Mouse (Mus musculus): ENCODE measurements around the gene Abat.
A peak's percentile ranks its signal among the peaks of the same experiment; 100 is the strongest.

The Abat gene

GRCm38 (mm10) chr16:8513236-8513906, at the start of gene Abat:
Abat (plus strand) TSS chr16:8513429.
- Histone ChIP-seq H3K9me3 (ENCODE audit: low read length) (no peaks in the 10 kb centered on the region), H3K4me3 (replicated peaks; ENCODE audit: low read length) (peak within 1 kb of the TSS; percentile 77), H3K4me1 (replicated peaks; ENCODE audit: low read depth, low read length) (peaks cover 16% of the 10 kb centered on the region), H3K36me3 (ENCODE audit: insufficient read depth, low read length) (no peaks in the 10 kb centered on the region), H3K27me3 (ENCODE audit: insufficient read depth, low read length) (peaks cover 49% of the 10 kb centered on the region)
- TF ChIP-seq POU5F1 (IDR thresholded peaks at IDR 0.05; ENCODE audit: borderline replicate concordance, low read length) (no peak), CTCF (conservative IDR thresholded peaks at IDR 0.05; ENCODE audit: low read length) (no peak), NANOG (IDR thresholded peaks at IDR 0.05; ENCODE audit: borderline replicate concordance, low read length) (no peak)

- Histone ChIP-seq H3K9me3 (ENCODE audit: low read length) (no peaks in the 10 kb centered on the region), H3K36me3 (ENCODE audit: insufficient read depth, low read length) (peaks cover 16% of the 10 kb centered on the region), H3K4me1 (replicated peaks; ENCODE audit: low read depth, low read length) (peaks cover 15% of the 10 kb centered on the region), H3K27me3 (ENCODE audit: insufficient read depth, low read length) (0 out of 2 replicates have a peak, but pooled peaks cover 4% of the 10 kb centered on the region), H3K4me3 (replicated peaks; ENCODE audit: low read length) (peak overlapping the region; percentile 96)
- TF ChIP-seq POU5F1 (IDR thresholded peaks at IDR 0.05; ENCODE audit: borderline replicate concordance, low read length) (no peak), CTCF (conservative IDR thresholded peaks at IDR 0.05; ENCODE audit: low read length) (no peak), NANOG (IDR thresholded peaks at IDR 0.05; ENCODE audit: borderline replicate concordance, low read length) (no peak)
These were observed 43.1 kb upstream of the Abat start for GRCm38 (mm10) chr16:8470132-8470531.

GRCm38 (mm10) chr16:8470603-8471481, 42.4 kb upstream of the Abat start, which contains the start of gene Mettl22:
Mettl22 (plus strand) TSS chr16:8470788.
- peaks cover 21% of the 10 kb centered on the region for H3K36me3 ChIP-seq (ENCODE audit: insufficient read depth, low read length)
- peak within 1 kb of the TSS; percentile 96 for H3K4me3 ChIP-seq (replicated peaks; ENCODE audit: low read length)
- no peak; the same call in 1 of the 2 replicates for TF ChIP-seq CTCF (conservative IDR thresholded peaks at IDR 0.05; ENCODE audit: low read length)
- no peak for TF ChIP-seq POU5F1 (IDR thresholded peaks at IDR 0.05; ENCODE audit: borderline replicate concordance, low read length)
- TF ChIP-seq NANOG (IDR thresholded peaks at IDR 0.05; ENCODE audit: borderline replicate concordance, low read length) = no peak
- H3K9me3 ChIP-seq (ENCODE audit: low read length) = no peaks in the 10 kb centered on the region
- peaks cover 15% of the 10 kb centered on the region for H3K4me1 ChIP-seq (replicated peaks; ENCODE audit: low read depth, low read length)
- 0 out of 2 replicates have a peak, but pooled peaks cover 4% of the 10 kb centered on the region for H3K27me3 ChIP-seq (ENCODE audit: insufficient read depth, low read length)

GRCm38 (mm10) chr16:8487396-8488005, 25.7 kb upstream of the Abat start:
- H3K9me3 ChIP-seq (ENCODE audit: low read length) = no peaks in the 10 kb centered on the region
- no peak for TF ChIP-seq CTCF (conservative IDR thresholded peaks at IDR 0.05; ENCODE audit: low read length)
- no peak for TF ChIP-seq POU5F1 (IDR thresholded peaks at IDR 0.05; ENCODE audit: borderline replicate concordance, low read length)
- no peak for TF ChIP-seq NANOG (IDR thresholded peaks at IDR 0.05; ENCODE audit: borderline replicate concordance, low read length)
- H3K27me3 ChIP-seq (ENCODE audit: insufficient read depth, low read length) = no peaks in the 10 kb centered on the region
- H3K4me3 ChIP-seq (replicated peaks; ENCODE audit: low read length) = no peak overlapping the region
- H3K36me3 ChIP-seq (ENCODE audit: insufficient read depth, low read length) = peaks cover 86% of the 10 kb centered on the region
- H3K4me1 ChIP-seq (replicated peaks; ENCODE audit: low read depth, low read length) = peaks cover 20% of the 10 kb centered on the region

- Histone ChIP-seq H3K4me1 (replicated peaks; ENCODE audit: low read depth, low read length) (peaks cover 22% of the 10 kb centered on the region), H3K27me3 (ENCODE audit: insufficient read depth, low read length) (no peaks in the 10 kb centered on the region), H3K36me3 (ENCODE audit: insufficient read depth, low read length) (peaks cover 68% of the 10 kb centered on the region), H3K9me3 (ENCODE audit: low read length) (no peaks in the 10 kb centered on the region), H3K4me3 (replicated peaks; ENCODE audit: low read length) (no peak overlapping the region)
- no peak for TF ChIP-seq NANOG (IDR thresholded peaks at IDR 0.05; ENCODE audit: borderline replicate concordance, low read length)
- TF ChIP-seq POU5F1 (IDR thresholded peaks at IDR 0.05; ENCODE audit: borderline replicate concordance, low read length) = no peak
These were observed 23.9 kb upstream of the Abat start for GRCm38 (mm10) chr16:8489340-8489739.

GRCm38 (mm10) chr16:8491743-8492490, 21.3 kb upstream of the Abat start:
- TF ChIP-seq CTCF (conservative IDR thresholded peaks at IDR 0.05; ENCODE audit: low read length) = no peak
- TF ChIP-seq NANOG (IDR thresholded peaks at IDR 0.05; ENCODE audit: borderline replicate concordance, low read length) = no peak
- no peak for TF ChIP-seq POU5F1 (IDR thresholded peaks at IDR 0.05; ENCODE audit: borderline replicate concordance, low read length)
- 0 out of 2 replicates have a peak, but pooled peaks cover 3% of the 10 kb centered on the region for H3K9me3 ChIP-seq (ENCODE audit: low read length)
- peaks cover 31% of the 10 kb centered on the region for H3K4me1 ChIP-seq (replicated peaks; ENCODE audit: low read depth, low read length)
- peaks cover 42% of the 10 kb centered on the region for H3K36me3 ChIP-seq (ENCODE audit: insufficient read depth, low read length)
- no peaks in the 10 kb centered on the region for H3K27me3 ChIP-seq (ENCODE audit: insufficient read depth, low read length)
- H3K4me3 ChIP-seq (replicated peaks; ENCODE audit: low read length) = no peak overlapping the region

- peaks cover 20% of the 10 kb centered on the region for H3K36me3 ChIP-seq (ENCODE audit: insufficient read depth, low read length)
- no peaks in the 10 kb centered on the region for H3K27me3 ChIP-seq (ENCODE audit: insufficient read depth, low read length)
- no peak for TF ChIP-seq POU5F1 (IDR thresholded peaks at IDR 0.05; ENCODE audit: borderline replicate concordance, low read length)
- peak; percentile 76 for TF ChIP-seq CTCF (conservative IDR thresholded peaks at IDR 0.05; ENCODE audit: low read length)
- no peak overlapping the region for H3K4me3 ChIP-seq (replicated peaks; ENCODE audit: low read length)
- H3K4me1 ChIP-seq (replicated peaks; ENCODE audit: low read depth, low read length) = peaks cover 23% of the 10 kb centered on the region
- peaks cover 12% of the 10 kb centered on the region for H3K9me3 ChIP-seq (ENCODE audit: low read length)
These were observed 19.0 kb upstream of the Abat start for GRCm38 (mm10) chr16:8494268-8494667.
